Mouse (Mus musculus) lung, embryonic 14.5 days (tissue): Measurements from ENCODE around the gene Scfd2. TPM values are rescaled to one million over a fixed set of nuclear protein-coding genes. Genes with fewer than 3 reads are reported as not detected.
A peak's percentile ranks its signal among the peaks of the same experiment; 100 is the strongest.

Experiments used
- ATAC-seq: fragments of 200-750 bp; cut with Nextera tagmentation; 2 replicates; pipeline ENCODE4 v1.8.0; 2017; ENCODE audit warnings: mild to moderate bottlenecking, moderate TSS enrichment, moderate library complexity; ENCODE audit not compliant: insufficient read depth
- DNase-seq: peaks from one replicate; pipeline ENCODE4 v3.0.0-alpha.2; 2015
- H3K27ac ChIP-seq: fragments of 300-500 bp; sonication (generic); 2 replicates; pipeline ENCODE4 v1.5.1; 2014; ENCODE audit warnings: low read depth, mild to moderate bottlenecking, moderate library complexity
- H3K27me3 ChIP-seq: fragments of 300-500 bp; sonication (generic); 2 replicates; pipeline ENCODE4 v1.6.1; 2014; ENCODE audit warnings: low read length, control low read depth; ENCODE audit not compliant: insufficient read depth
- H3K36me3 ChIP-seq: fragments of 300-500 bp; sonication (generic); 2 replicates; pipeline ENCODE4 v1.6.1; 2014; ENCODE audit warnings: control low read depth; ENCODE audit not compliant: insufficient read depth
- H3K4me1 ChIP-seq: fragments of 300-500 bp; sonication (generic); 2 replicates; pipeline ENCODE4 v1.6.1; 2014; ENCODE audit warnings: antibody characterized with exemption, control low read depth; ENCODE audit not compliant: insufficient read depth
- H3K4me2 ChIP-seq: fragments of 300-500 bp; sonication (generic); 2 replicates; pipeline ENCODE4 v1.6.1; 2014; ENCODE audit warnings: mild to moderate bottlenecking
- H3K4me3 ChIP-seq: fragments of 300-500 bp; sonication (generic); 2 replicates; pipeline ENCODE4 v1.5.1; 2014; ENCODE audit warnings: low read depth, low read length
- H3K9ac ChIP-seq: fragments of 300-500 bp; sonication (generic); 2 replicates; pipeline ENCODE4 v1.6.1; 2014
- H3K9me3 ChIP-seq: fragments of 300-500 bp; sonication (generic); 2 replicates; pipeline ENCODE4 v1.6.1; 2016; ENCODE audit warnings: low read depth, low read length, control low read depth
- CTCF ChIP-seq: IDR thresholded peaks from 2 replicates; pipeline ENCODE4 v1.5.1; 2016; ENCODE audit warnings: antibody characterized with exemption, low read depth
- WGBS: fragments of 180-500 bp; shearing (Covaris S2); extraction: QIAGEN DNeasy Blood & Tissue Kit; methylation state at CpG from one replicate; pipeline ENCODE4 v1.1.7; 2014; 5-methylcytosine and 5-hydroxymethylcytosine counted together
- polyA plus RNA-seq: library from polyadenylated mRNA; unstranded; fragments of >200 nt; fragmentation: Nextera tagmentation; extraction: Ambion mirVana; gene quantifications from 2 replicates; pipeline ENCODE4 v1.2.1, GENCODE M21; 2014

Scfd2 gene
- polyA plus RNA-seq, 1 experiment from 2014 or later, result 17.8 TPM

- Histone ChIP-seq H3K4me3 (no peak overlapping the region), H3K4me1 (peaks cover 13% of the 10 kb centered on the region), H3K9ac (no peak overlapping the region), H3K27me3 (no peaks in the 10 kb centered on the region), H3K36me3 (no peaks in the 10 kb centered on the region), H3K9me3 (no peaks in the 10 kb centered on the region), H3K27ac (no peak overlapping the region; the same call in 1 of the 2 replicates), H3K4me2 (no peak overlapping the region)
- 30% methylated on average over 10 of the region's 10 CpGs for WGBS
- TF ChIP-seq CTCF, result no peak
- ATAC-seq (no peak), DNase-seq (no peak)
Measured at GRCm38 (mm10) chr5:74183118-74183517, 348.4 kb downstream of the Scfd2 start.

- Histone ChIP-seq H3K4me1 (peaks cover 20% of the 10 kb centered on the region), H3K27me3 (no peaks in the 10 kb centered on the region), H3K36me3 (no peaks in the 10 kb centered on the region), H3K9me3 (no peaks in the 10 kb centered on the region), H3K4me2 (no peak overlapping the region), H3K27ac (no peak overlapping the region), H3K9ac (no peak overlapping the region), H3K4me3 (no peak overlapping the region)
- ATAC-seq (no peak), DNase-seq (no peak)
- WGBS, result 44% methylated on average over 10 of the region's 10 CpGs
- TF ChIP-seq CTCF, result no peak
Measured at GRCm38 (mm10) chr5:74180216-74180615, 351.3 kb downstream of the Scfd2 start.

- ATAC-seq (peak; percentile 42; the same call in 1 of the 2 replicates), DNase-seq (peak; percentile 83)
- peaks cover 18% of the 10 kb centered on the region; the same call in 1 of the 2 replicates for H3K4me1 ChIP-seq
- peak overlapping the region; percentile 78 for H3K27ac ChIP-seq
- no peak overlapping the region for H3K9ac ChIP-seq
- WGBS, result 16% methylated on average over 14 of the region's 14 CpGs
- H3K36me3 ChIP-seq, result no peaks in the 10 kb centered on the region
- H3K4me3 ChIP-seq, result no peak overlapping the region
- no peak for TF ChIP-seq CTCF
- H3K27me3 ChIP-seq, result no peaks in the 10 kb centered on the region
- no peaks in the 10 kb centered on the region for H3K9me3 ChIP-seq
- H3K4me2 ChIP-seq, result peak overlapping the region; percentile 13; the same call in 1 of the 2 replicates
Measured at GRCm38 (mm10) chr5:74175526-74176270, 355.9 kb downstream of the Scfd2 start.

- Histone ChIP-seq H3K9ac (no peak overlapping the region), H3K4me2 (no peak overlapping the region), H3K4me3 (no peak overlapping the region), H3K4me1 (peaks cover 24% of the 10 kb centered on the region), H3K27me3 (no peaks in the 10 kb centered on the region), H3K36me3 (no peaks in the 10 kb centered on the region), H3K9me3 (no peaks in the 10 kb centered on the region), H3K27ac (peak overlapping the region; percentile 81)
- 65% methylated on average over 18 of the region's 18 CpGs for WGBS
- ATAC-seq (peak; percentile 19; the same call in 1 of the 2 replicates), DNase-seq (peak; percentile 75)
- no peak for TF ChIP-seq CTCF
Measured at GRCm38 (mm10) chr5:74173162-74173844, 358.3 kb downstream of the Scfd2 start.

GRCm38 (mm10) chr5:74172208-74172607, 359.4 kb downstream of the Scfd2 start:
- WGBS, result 29% methylated on average over 12 of the region's 12 CpGs
- Histone ChIP-seq H3K27ac (peak overlapping the region; percentile 81), H3K36me3 (no peaks in the 10 kb centered on the region), H3K4me3 (no peak overlapping the region), H3K9me3 (no peaks in the 10 kb centered on the region), H3K27me3 (no peaks in the 10 kb centered on the region), H3K4me2 (peak overlapping the region; percentile 31; the same call in 1 of the 2 replicates), H3K9ac (no peak overlapping the region), H3K4me1 (peaks cover 26% of the 10 kb centered on the region)
- DNase-seq, result peak; percentile 86
- no peak for TF ChIP-seq CTCF
- ATAC-seq, result peak; percentile 75

- H3K4me2 ChIP-seq, result no peak overlapping the region
- H3K27me3 ChIP-seq, result no peaks in the 10 kb centered on the region
- peak overlapping the region; percentile 81; the same call in 1 of the 2 replicates for H3K27ac ChIP-seq
- 63% methylated on average over 9 of the region's 9 CpGs for WGBS
- no peaks in the 10 kb centered on the region for H3K9me3 ChIP-seq
- peaks cover 26% of the 10 kb centered on the region for H3K4me1 ChIP-seq
- H3K9ac ChIP-seq, result no peak overlapping the region
- ATAC-seq (no peak), DNase-seq (peak; percentile 20)
- H3K36me3 ChIP-seq, result no peaks in the 10 kb centered on the region
- TF ChIP-seq CTCF, result no peak
- no peak overlapping the region for H3K4me3 ChIP-seq
Measured at GRCm38 (mm10) chr5:74171768-74172167, 359.8 kb downstream of the Scfd2 start.

- no peaks in the 10 kb centered on the region for H3K36me3 ChIP-seq
- TF ChIP-seq CTCF, result no peak
- no peaks in the 10 kb centered on the region for H3K9me3 ChIP-seq
- H3K4me1 ChIP-seq, result peaks cover 18% of the 10 kb centered on the region
- no peak overlapping the region for H3K9ac ChIP-seq
- ATAC-seq (peak; percentile 55; the same call in 1 of the 2 replicates), DNase-seq (peak; percentile 73)
- H3K4me3 ChIP-seq, result no peak overlapping the region
- no peaks in the 10 kb centered on the region for H3K27me3 ChIP-seq
- H3K27ac ChIP-seq, result peak overlapping the region; percentile 33; the same call in 1 of the 2 replicates
- WGBS, result 42% methylated on average over 3 of the region's 3 CpGs
- no peak overlapping the region for H3K4me2 ChIP-seq
Measured at GRCm38 (mm10) chr5:74168085-74168484, 363.5 kb downstream of the Scfd2 start.
